Mouse (Mus musculus) myocyte (in vitro differentiated cells): Measurements from ENCODE around the gene Sepsecs.
A peak's percentile ranks its signal among the peaks of the same experiment; 100 is the strongest.

Experiments used
- CEBPB ChIP-seq: IDR thresholded peaks from 2 replicates; pipeline ENCODE4 v1.6.1; 2011; ENCODE audit warnings: mild to moderate bottlenecking, moderate library complexity; ENCODE audit not compliant: poor library complexity, insufficient read depth, severe bottlenecking
- E2F4 ChIP-seq: IDR thresholded peaks from one replicate; pipeline ENCODE4 v1.6.1; 2011; ENCODE audit warnings: mild to moderate bottlenecking, control low read depth, moderate library complexity; ENCODE audit not compliant: insufficient read depth
- MAX ChIP-seq: IDR thresholded peaks from one replicate; pipeline ENCODE4 v1.6.1; 2011; ENCODE audit warnings: low read depth, mild to moderate bottlenecking, control low read depth
- MYOD1 ChIP-seq, 3 experiments: IDR thresholded peaks; one replicate each; pipeline ENCODE4 v1.6.1; 2011; ENCODE audit warnings: control low read depth in 2 of 3, low read depth in 2 of 3, mild to moderate bottlenecking in 2 of 3, moderate library complexity in 1 of 3; ENCODE audit not compliant: insufficient read length in 2 of 3, control insufficient read depth in 1 of 3
- MYOG ChIP-seq, 3 experiments: IDR thresholded peaks; one replicate each; pipeline ENCODE4 v1.6.1; 2011; ENCODE audit warnings: control low read depth in 2 of 3, low read depth in 2 of 3, mild to moderate bottlenecking in 2 of 3; ENCODE audit not compliant: insufficient read length in 2 of 3, control insufficient read depth in 1 of 3, insufficient read depth in 1 of 3
- POLR2A ChIP-seq: IDR thresholded peaks from one replicate; pipeline ENCODE4 v1.6.1; 2011; ENCODE audit warnings: low read depth, mild to moderate bottlenecking, control low read depth, moderate library complexity; ENCODE audit not compliant: insufficient read length
- POLR2AphosphoS2 ChIP-seq: IDR thresholded peaks from one replicate; pipeline ENCODE4 v1.6.1; 2011; ENCODE audit warnings: low read depth, control low read depth; ENCODE audit not compliant: insufficient read length
- REST ChIP-seq: IDR thresholded peaks from one replicate; pipeline ENCODE4 v1.6.1; 2011; ENCODE audit warnings: mild to moderate bottlenecking, control low read depth, moderate library complexity; ENCODE audit not compliant: insufficient read depth, insufficient read length
- SRF ChIP-seq: IDR thresholded peaks from one replicate; pipeline ENCODE4 v1.6.1; 2011; ENCODE audit warnings: low read depth; ENCODE audit not compliant: control insufficient read depth, insufficient read length
- TCF12 ChIP-seq: IDR thresholded peaks from one replicate; pipeline ENCODE4 v1.6.1; 2011; ENCODE audit warnings: mild to moderate bottlenecking, control low read depth; ENCODE audit not compliant: poor library complexity, insufficient read depth, severe bottlenecking
- TCF3 ChIP-seq: IDR thresholded peaks from one replicate; pipeline ENCODE4 v1.6.1; 2011; ENCODE audit warnings: low read depth, control low read depth; ENCODE audit not compliant: insufficient read length
- USF1 ChIP-seq: IDR thresholded peaks from one replicate; pipeline ENCODE4 v1.6.1; 2011; ENCODE audit warnings: low read depth, mild to moderate bottlenecking, control low read depth, moderate library complexity

DNA sequence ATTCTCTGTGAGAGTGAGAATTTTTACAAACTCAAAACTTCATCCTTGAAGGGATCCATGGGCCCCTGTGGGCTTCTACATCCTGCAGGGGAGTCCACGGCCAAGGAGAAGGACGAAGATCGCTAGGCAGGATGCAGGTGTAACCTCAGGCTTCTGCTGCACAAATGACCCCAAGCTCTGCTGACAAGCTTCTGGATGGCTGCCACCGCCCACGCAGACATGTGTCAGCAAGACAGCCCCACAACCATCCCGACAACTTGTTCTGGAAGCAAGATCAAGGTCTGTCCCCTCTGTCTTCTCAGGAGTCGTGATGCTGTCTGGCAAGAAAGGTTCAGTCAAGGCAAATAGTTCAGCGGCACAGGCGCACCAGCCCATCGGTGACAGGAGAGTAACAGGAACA is 59.8 kb downstream of the Sepsecs start:
- TF ChIP-seq MAX (no peak), E2F4 (no peak), POLR2A (no peak), CEBPB (no peak), TCF12 (no peak), SRF (no peak), MYOG (IDR thresholded peaks at IDR 0.05; ENCODE audit: control insufficient read depth in 1 of 3, insufficient read depth in 1 of 3, insufficient read length in 2 of 3, low read depth in 2 of 3) (peak in 1 of 3 experiments; percentile 45), POLR2AphosphoS2 (no peak), USF1 (no peak), REST (no peak), MYOD1 (IDR thresholded peaks at IDR 0.05; ENCODE audit: control insufficient read depth in 1 of 3, insufficient read length in 2 of 3, low read depth in 2 of 3) (peak in 1 of 3 experiments; percentile 45), TCF3 (no peak)
